Comparison of ENCODE assay signal across 28 mouse cellular contexts in genomic region chr10:20654590-20654989, GRCm38 (mm10).
"Had no signal": no experiment of that assay in that cellular context is flagged by ENCODE, and none has a peak within 500 bp of the region (broad histone marks: within the 10 kb centered on the region; RNA-seq: fewer than 3 reads in every experiment).

No protein-coding gene starts in this region.

- H3K4me3 ChIP-seq: embryonic facial prominence, embryonic 12.5 days; embryonic facial prominence, embryonic 13.5 days; embryonic facial prominence, embryonic 15.5 days; erythroblast, embryonic 14.5 days; forebrain, embryonic 10.5 days; forebrain, embryonic 12.5 days; forebrain, embryonic 13.5 days; forebrain, embryonic 15.5 days; gastrocnemius, adult 2 months; heart, adult 2 months had no signal

- H3K4me2 ChIP-seq: embryonic facial prominence, embryonic 12.5 days; embryonic facial prominence, embryonic 13.5 days; embryonic facial prominence, embryonic 15.5 days; forebrain, embryonic 12.5 days; forebrain, embryonic 13.5 days; forebrain, embryonic 15.5 days had no signal

- ATAC-seq: forebrain, embryonic 13.5 days; forebrain, embryonic 14.5 days; forebrain, embryonic 15.5 days; forebrain, embryonic 16.5 days; forebrain, postnatal 0 days had no signal

- H3K36me3 ChIP-seq: embryonic facial prominence, embryonic 12.5 days; embryonic facial prominence, embryonic 13.5 days; embryonic facial prominence, embryonic 15.5 days; forebrain, embryonic 10.5 days; forebrain, embryonic 12.5 days; forebrain, embryonic 15.5 days had no signal

- DNase-seq: cerebellum, adult 2 months; cerebellum, adult 8-10 months; cerebellum, adult 9-10 months; cerebellum, adult 9-11 months; cerebellum, postnatal 10 days; cerebellum, postnatal 14 days; cerebellum, postnatal 25 days; cerebellum, postnatal 36 days; embryo, embryonic 11 days; forebrain, postnatal 0 days; gastrocnemius, adult 2 months; gastrocnemius, postnatal 10 days; gastrocnemius, postnatal 14 days; gastrocnemius, postnatal 25 days; gastrocnemius, postnatal 36 days; heart, adult 11 months; heart, adult 18-20 months; heart, adult 2 months had no signal

- H3K27ac ChIP-seq: embryonic facial prominence, embryonic 12.5 days; embryonic facial prominence, embryonic 13.5 days; embryonic facial prominence, embryonic 15.5 days; forebrain, embryonic 10.5 days; forebrain, embryonic 12.5 days; forebrain, embryonic 13.5 days; forebrain, embryonic 15.5 days; gastrocnemius, adult 2 months; heart, adult 2 months had no signal

- H3K4me1 ChIP-seq: forebrain, embryonic 10.5 days; forebrain, embryonic 12.5 days; forebrain, embryonic 13.5 days had no signal

- H3K9me3 ChIP-seq: embryonic facial prominence, embryonic 12.5 days; embryonic facial prominence, embryonic 13.5 days; embryonic facial prominence, embryonic 15.5 days; forebrain, embryonic 10.5 days; forebrain, embryonic 12.5 days; forebrain, embryonic 13.5 days; forebrain, embryonic 15.5 days had no signal

- H3K9ac ChIP-seq: embryonic facial prominence, embryonic 12.5 days; embryonic facial prominence, embryonic 13.5 days; embryonic facial prominence, embryonic 15.5 days; forebrain, embryonic 12.5 days; forebrain, embryonic 13.5 days; forebrain, embryonic 15.5 days; forebrain, postnatal 0 days had no signal

- H3K27me3 ChIP-seq: embryonic facial prominence, embryonic 12.5 days; embryonic facial prominence, embryonic 13.5 days; embryonic facial prominence, embryonic 15.5 days; forebrain, embryonic 12.5 days; forebrain, embryonic 13.5 days; forebrain, embryonic 15.5 days had no signal
